Mouse (Mus musculus) kidney, embryonic 14.5 days (tissue): ENCODE measurements at regions not wholly inside any gene's neighbourhood (a gene's known extent, or its start where the extent isn't known, plus 50 kb on each side); places are given as distances from the start of the nearest gene placed in this dataset.
A peak's percentile ranks its signal among the peaks of the same experiment; 100 is the strongest.

ENCODE experiments used
- ATAC-seq: fragments of 200-750 bp; cut with Nextera tagmentation; 2 replicates; pipeline ENCODE4 v1.8.0; 2017; ENCODE audit warnings: moderate number of reproducible peaks, mild to moderate bottlenecking, moderate TSS enrichment, moderate library complexity; ENCODE audit not compliant: low FRiP score, low TSS enrichment
- H3K27ac ChIP-seq: fragments of 300-500 bp; sonication (generic); 2 replicates; pipeline ENCODE4 v1.5.1; 2014; ENCODE audit warnings: low read depth, mild to moderate bottlenecking, low read length, moderate library complexity, mixed read lengths
- H3K27me3 ChIP-seq: fragments of 300-500 bp; sonication (generic); 2 replicates; pipeline ENCODE4 v1.6.1; 2014; ENCODE audit warnings: mild to moderate bottlenecking, low read length; ENCODE audit not compliant: control insufficient read depth, insufficient read depth
- H3K36me3 ChIP-seq: fragments of 300-500 bp; sonication (generic); 2 replicates; pipeline ENCODE4 v1.6.1; 2014; ENCODE audit warnings: low read length, mixed read lengths; ENCODE audit not compliant: control insufficient read depth, insufficient read depth
- H3K4me1 ChIP-seq: fragments of 300-500 bp; sonication (generic); 2 replicates; pipeline ENCODE4 v1.6.1; 2014; ENCODE audit warnings: low read length, mixed read lengths; ENCODE audit not compliant: control insufficient read depth, insufficient read depth
- H3K4me2 ChIP-seq: fragments of 300-500 bp; sonication (generic); replicated peaks from 2 replicates; pipeline ENCODE4 v1.6.1; 2014; ENCODE audit warnings: low read depth, mild to moderate bottlenecking, low read length
- H3K4me3 ChIP-seq: fragments of 300-500 bp; sonication (generic); 2 replicates; pipeline ENCODE4 v1.5.1; 2014; ENCODE audit warnings: mild to moderate bottlenecking, low read length
- H3K9ac ChIP-seq: fragments of 300-500 bp; sonication (generic); 2 replicates; pipeline ENCODE4 v1.6.1; 2014; ENCODE audit warnings: low read depth, mild to moderate bottlenecking, low read length, moderate library complexity
- H3K9me3 ChIP-seq: fragments of 300-500 bp; sonication (generic); 2 replicates; pipeline ENCODE4 v1.6.1; 2016; ENCODE audit warnings: low read length; ENCODE audit not compliant: control insufficient read depth
- WGBS: fragments of 180-500 bp; shearing (Covaris S2); extraction: QIAGEN DNeasy Blood & Tissue Kit; methylation state at CpG from one replicate; pipeline ENCODE4 v1.1.7; 2014; 5-methylcytosine and 5-hydroxymethylcytosine counted together

DNA sequence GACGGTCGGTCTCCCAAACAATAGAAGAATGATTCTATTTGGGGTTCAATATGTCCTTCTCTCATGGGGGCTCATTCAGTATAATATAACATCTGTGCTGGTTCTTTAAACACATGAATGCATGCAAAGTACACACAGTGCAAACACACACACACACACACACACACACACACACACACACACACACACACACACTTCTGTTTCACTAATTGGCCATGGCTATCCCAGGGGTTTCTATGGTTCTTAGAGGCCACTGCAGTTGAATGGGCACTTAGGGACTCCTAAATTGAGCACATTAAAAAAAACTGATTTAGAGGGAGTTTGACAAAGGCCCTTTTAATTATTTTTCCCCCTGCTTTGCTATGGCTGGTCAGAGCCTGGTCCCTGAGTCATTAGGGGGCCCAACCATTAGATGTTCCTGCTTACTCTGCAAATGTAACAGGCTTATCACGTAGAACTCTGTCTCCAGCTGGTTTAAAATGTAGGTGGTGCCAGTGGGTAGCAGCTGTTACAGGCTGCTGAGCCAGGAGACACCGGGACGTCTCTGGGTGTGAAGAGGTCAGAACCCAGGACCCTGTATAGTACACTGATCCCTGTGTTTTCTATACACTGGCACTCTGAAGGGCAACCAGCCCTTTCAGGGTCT is 82.1 kb upstream of the Tab2 start:
- H3K9me3 ChIP-seq = no peaks in the 10 kb centered on the region
- no peaks in the 10 kb centered on the region for H3K36me3 ChIP-seq
- peaks cover 17% of the 10 kb centered on the region for H3K4me1 ChIP-seq
- ATAC-seq = peak; percentile 32; the same call in 1 of the 2 replicates
- H3K4me3 ChIP-seq = no peak overlapping the region
- no peak overlapping the region for H3K27ac ChIP-seq
- 36% methylated on average over 5 of the region's 5 CpGs for WGBS
- H3K4me2 ChIP-seq = no peak overlapping the region
- no peak overlapping the region for H3K9ac ChIP-seq
- H3K27me3 ChIP-seq = no peaks in the 10 kb centered on the region

DNA sequence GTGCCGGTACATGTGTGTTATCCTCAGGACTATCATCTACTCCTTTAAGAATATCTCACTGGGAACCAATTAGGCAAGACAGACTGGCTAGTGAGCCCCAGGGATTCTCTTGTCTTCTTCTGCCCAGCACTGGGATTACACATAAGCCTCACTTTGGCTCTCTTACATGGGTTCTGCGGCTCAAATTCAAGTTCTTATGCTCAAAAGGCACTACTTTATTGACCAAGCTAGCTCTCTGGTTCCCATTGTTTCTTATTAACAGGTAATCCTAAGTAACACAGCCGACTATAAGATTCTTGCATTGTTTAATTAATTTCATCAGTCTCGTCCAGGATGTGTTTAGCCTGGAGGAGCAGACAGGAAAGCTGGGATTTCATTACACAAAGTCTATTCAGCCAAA is 80.3 kb upstream of the Tab2 start:
- no peak for ATAC-seq
- Histone ChIP-seq H3K27me3 (no peaks in the 10 kb centered on the region), H3K9ac (no peak overlapping the region), H3K4me3 (no peak overlapping the region), H3K4me2 (no peak overlapping the region), H3K27ac (no peak overlapping the region), H3K9me3 (no peaks in the 10 kb centered on the region), H3K4me1 (peaks cover 17% of the 10 kb centered on the region), H3K36me3 (no peaks in the 10 kb centered on the region)
- 81% methylated on average over 4 of the region's 4 CpGs for WGBS

DNA sequence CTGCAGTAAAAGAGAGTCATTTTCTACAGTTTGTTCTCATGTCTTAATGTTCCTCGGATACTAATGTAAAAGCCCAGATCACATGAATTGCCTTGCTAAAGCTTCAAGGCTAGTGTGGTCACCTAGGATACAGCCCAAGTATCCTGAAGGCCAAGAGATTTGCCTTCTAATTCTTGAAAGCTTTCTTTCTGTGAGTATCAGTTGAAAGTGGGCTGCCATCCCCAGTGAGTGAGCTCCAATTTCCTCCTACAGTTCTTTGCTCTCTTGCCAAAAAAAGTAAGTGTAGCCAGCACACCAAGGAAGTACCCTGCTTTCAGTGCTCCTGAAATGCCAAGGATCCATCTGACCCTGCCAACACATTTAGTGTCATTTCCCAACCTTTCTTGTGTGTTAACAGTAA is 79.3 kb upstream of the Tab2 start:
- whole genome bisulfite sequencing = 15% methylated on average over 1 of the region's 1 CpGs
- ATAC-seq = no peak
- Histone ChIP-seq H3K4me2 (no peak overlapping the region), H3K9ac (no peak overlapping the region), H3K27ac (no peak overlapping the region; the same call in 1 of the 2 replicates), H3K4me1 (peaks cover 17% of the 10 kb centered on the region), H3K27me3 (no peaks in the 10 kb centered on the region), H3K36me3 (no peaks in the 10 kb centered on the region), H3K9me3 (no peaks in the 10 kb centered on the region), H3K4me3 (no peak overlapping the region)

- Histone ChIP-seq H3K9me3 (no peaks in the 10 kb centered on the region), H3K9ac (no peak overlapping the region), H3K36me3 (no peaks in the 10 kb centered on the region), H3K27me3 (no peaks in the 10 kb centered on the region), H3K4me1 (peaks cover 14% of the 10 kb centered on the region), H3K27ac (no peak overlapping the region), H3K4me2 (no peak overlapping the region), H3K4me3 (no peak overlapping the region)
- no peak for ATAC-seq
- 87% methylated on average over 1 of the region's 1 CpGs for WGBS
These were observed 76.2 kb upstream of the Tab2 start for GRCm38 (mm10) chr10:8032203-8032602.

GRCm38 (mm10) chr10:8028840-8029239 is 72.8 kb upstream of the Tab2 start:
- no peak overlapping the region for H3K27ac ChIP-seq
- no peaks in the 10 kb centered on the region for H3K9me3 ChIP-seq
- 44% methylated on average over 2 of the region's 2 CpGs for WGBS
- no peaks in the 10 kb centered on the region for H3K36me3 ChIP-seq
- no peak overlapping the region for H3K9ac ChIP-seq
- no peak; the same call in 1 of the 2 replicates for ATAC-seq
- H3K4me3 ChIP-seq = no peak overlapping the region
- no peak overlapping the region for H3K4me2 ChIP-seq
- H3K27me3 ChIP-seq = no peaks in the 10 kb centered on the region
- peaks cover 3% of the 10 kb centered on the region; the same call in 1 of the 2 replicates for H3K4me1 ChIP-seq

DNA sequence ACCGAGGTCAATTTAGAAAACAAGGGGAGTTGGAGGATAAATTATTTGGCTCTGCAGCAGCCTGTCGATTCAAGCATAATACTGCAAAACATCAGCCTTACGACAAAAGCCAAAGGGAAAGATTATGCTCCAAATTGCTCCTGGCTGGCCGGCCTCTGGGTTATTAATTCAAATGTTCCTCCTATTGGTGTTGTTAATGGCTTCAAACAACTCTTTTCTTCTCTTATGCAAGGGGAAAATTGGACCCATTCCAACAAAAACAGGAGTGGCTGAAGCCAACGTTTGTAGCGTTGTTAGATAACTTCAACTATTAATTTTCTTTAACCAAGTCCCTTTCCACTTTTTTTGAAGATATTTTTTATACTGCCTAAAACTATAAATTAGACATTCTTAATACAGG is 71.0 kb upstream of the Tab2 start:
- no peak for ATAC-seq
- Histone ChIP-seq H3K4me2 (no peak overlapping the region), H3K36me3 (no peaks in the 10 kb centered on the region), H3K4me1 (peaks cover 3% of the 10 kb centered on the region; the same call in 1 of the 2 replicates), H3K9me3 (no peaks in the 10 kb centered on the region), H3K4me3 (no peak overlapping the region), H3K27me3 (no peaks in the 10 kb centered on the region), H3K27ac (no peak overlapping the region), H3K9ac (no peak overlapping the region)
- WGBS = 25% methylated on average over 6 of the region's 6 CpGs

- no peak overlapping the region for H3K4me2 ChIP-seq
- no peaks in the 10 kb centered on the region for H3K27me3 ChIP-seq
- 95% methylated on average over 2 of the region's 2 CpGs for WGBS
- H3K4me3 ChIP-seq = no peak overlapping the region
- ATAC-seq = no peak
- no peak overlapping the region for H3K27ac ChIP-seq
- peaks cover 3% of the 10 kb centered on the region; the same call in 1 of the 2 replicates for H3K4me1 ChIP-seq
- H3K9me3 ChIP-seq = no peaks in the 10 kb centered on the region
- H3K36me3 ChIP-seq = no peaks in the 10 kb centered on the region
- H3K9ac ChIP-seq = no peak overlapping the region
These were observed 67.7 kb upstream of the Tab2 start for GRCm38 (mm10) chr10:8023741-8024140.

DNA sequence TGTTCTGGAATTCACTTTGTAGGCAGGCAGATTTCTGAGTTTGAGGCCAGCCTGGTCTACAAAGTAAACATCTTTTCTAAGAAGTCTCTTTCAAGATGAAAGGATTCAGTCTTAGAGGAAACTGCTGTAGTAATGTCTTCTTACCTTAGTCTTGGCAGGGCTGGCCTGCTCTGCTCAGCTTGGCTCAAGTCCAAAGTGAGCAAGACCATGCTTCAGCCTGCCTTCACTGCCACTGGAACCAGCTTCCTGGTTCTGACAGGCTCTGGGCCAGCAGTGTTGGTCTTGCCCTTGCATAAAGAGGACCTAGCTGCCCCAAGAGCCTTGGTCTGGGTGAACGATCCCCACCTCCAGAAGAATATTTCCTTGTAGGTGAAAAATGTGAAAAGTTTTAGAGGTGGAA is 65.9 kb upstream of the Tab2 start:
- WGBS = 73% methylated on average over 1 of the region's 1 CpGs
- no peak overlapping the region for H3K4me2 ChIP-seq
- no peak overlapping the region for H3K4me3 ChIP-seq
- H3K9me3 ChIP-seq = no peaks in the 10 kb centered on the region
- H3K27ac ChIP-seq = no peak overlapping the region
- H3K36me3 ChIP-seq = no peaks in the 10 kb centered on the region
- no peaks in the 10 kb centered on the region for H3K27me3 ChIP-seq
- no peak for ATAC-seq
- H3K9ac ChIP-seq = no peak overlapping the region
- H3K4me1 ChIP-seq = no peaks in the 10 kb centered on the region

GRCm38 (mm10) chr10:8020916-8021705 is 65.1 kb upstream of the Tab2 start:
- 65% methylated on average over 4 of the region's 4 CpGs for WGBS
- Histone ChIP-seq H3K27me3 (no peaks in the 10 kb centered on the region), H3K4me2 (no peak overlapping the region), H3K4me3 (no peak overlapping the region), H3K4me1 (no peaks in the 10 kb centered on the region), H3K27ac (no peak overlapping the region), H3K9me3 (no peaks in the 10 kb centered on the region), H3K9ac (no peak overlapping the region), H3K36me3 (no peaks in the 10 kb centered on the region)
- no peak for ATAC-seq
